Mouse (Mus musculus) liver, adult 2 months (tissue): ENCODE results near the gene Psmd5.

Experiments used
- CTCF ChIP-seq: fragments of 200-500 bp; IDR thresholded peaks from 2 replicates; pipeline ENCODE4 v1.5.1; 2011; ENCODE audit warnings: low read depth, low read length, control low read depth
- POLR2A ChIP-seq: fragments of 200-500 bp; IDR thresholded peaks from 2 replicates; pipeline ENCODE4 v1.6.1; 2011; ENCODE audit warnings: low read length, control low read depth; ENCODE audit not compliant: insufficient read depth; ENCODE audit errors: extremely low read depth

DNA sequence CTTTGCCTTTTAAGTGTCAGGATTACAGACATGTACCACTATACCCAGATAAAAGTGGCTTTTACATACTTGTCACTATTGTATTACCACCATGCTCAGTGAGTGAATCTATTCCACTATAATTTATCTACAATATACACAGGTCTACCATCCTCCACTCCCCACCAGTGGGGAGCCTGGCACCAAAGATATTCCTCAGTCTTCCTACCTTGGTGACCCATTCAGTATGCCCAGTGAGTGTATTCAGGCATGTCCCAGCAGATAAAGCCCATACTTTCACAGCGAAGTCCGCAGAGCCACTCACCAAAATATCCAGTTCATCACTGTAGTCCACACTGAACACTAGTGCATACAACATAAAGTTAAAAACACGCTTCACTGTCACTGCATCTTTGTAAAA is 64.0 kb downstream of the Psmd5 start:
- TF ChIP-seq CTCF: no peak
- TF ChIP-seq POLR2A: no peak
